Comparison of ENCODE assay signal across 8 mouse cellular contexts in genomic region chr17:52569584-52570270, GRCm38 (mm10). TPM values are rescaled to one million over a fixed set of nuclear protein-coding genes. Genes with fewer than 3 reads are reported as not detected.
DNase-seq lines count a peak whose midpoint lies in the region; ATAC-seq lines count a peak whose summit lies in the region.

No protein-coding gene starts in this region.

- H3K27ac ChIP-seq in midbrain, embryonic 13.5 days: no peak overlapping the region
- no peak overlapping the region for H3K27ac ChIP-seq in limb, embryonic 10.5 days

- H3K36me3 ChIP-seq in midbrain, embryonic 13.5 days: no peaks in the 10 kb centered on the region
- no peaks in the 10 kb centered on the region for H3K36me3 ChIP-seq in limb, embryonic 10.5 days

- H3K27me3 ChIP-seq in midbrain, embryonic 13.5 days: no peaks in the 10 kb centered on the region
- H3K27me3 ChIP-seq in limb, embryonic 10.5 days (ENCODE audit: low read depth, poor library complexity, severe bottlenecking): no peaks in the 10 kb centered on the region

- intact Hi-C loops in heart, postnatal 10 days (cut with DNase I): no loop called here

- no peaks in the 10 kb centered on the region for H3K9me3 ChIP-seq in midbrain, embryonic 13.5 days
- H3K9me3 ChIP-seq in limb, embryonic 10.5 days (replicated peaks): no peaks in the 10 kb centered on the region

- no peak overlapping the region for H3K9ac ChIP-seq in midbrain, embryonic 13.5 days (replicated peaks)

- H3K4me2 ChIP-seq in midbrain, embryonic 13.5 days (replicated peaks): no peak overlapping the region

- H3K4me3 ChIP-seq in midbrain, embryonic 13.5 days (replicated peaks): no peak overlapping the region
- no peak overlapping the region for H3K4me3 ChIP-seq in limb, embryonic 10.5 days

- DNase-seq in adrenal gland, postnatal 10 days: peak; percentile 5
- no peak for DNase-seq in adrenal gland, adult (ENCODE audit: inconsistent age in 2 of 2, low spot score in 1 of 2)
- DNase-seq in thymus, postnatal 0 days (ENCODE audit: low spot score): peak; percentile 64
- no peak for DNase-seq in thymus, postnatal 25 days
- DNase-seq in adrenal gland, adult 18-20 months (ENCODE audit: low spot score in 2 of 2): no peak
- DNase-seq in heart, postnatal 10 days: no peak
- no peak for DNase-seq in limb, embryonic 10.5 days (ENCODE audit: low spot score)

- no peaks in the 10 kb centered on the region for H3K4me1 ChIP-seq in midbrain, embryonic 13.5 days (replicated peaks)
- no peaks in the 10 kb centered on the region for H3K4me1 ChIP-seq in limb, embryonic 10.5 days

- 67% methylated on average over 4 of the region's 4 CpGs for WGBS in midbrain, embryonic 13.5 days
- WGBS in limb, embryonic 10.5 days: 94% methylated on average over 4 of the region's 4 CpGs

- ATAC-seq in midbrain, embryonic 13.5 days: peak; percentile 87

RNA-seq across cellular contexts. Expression of gene Kcnh8, which starts 32.8 kb away (rescaled TPM):
- total RNA-seq in adrenal gland, postnatal 10 days (2021): under 1 TPM; 0.27 to 0.61 TPM
- polyA plus RNA-seq in thymus, postnatal 0 days (2015; fragmentation: Nextera tagmentation; extraction: Ambion mirVana): 0.04 and 0.12 TPM in 2 replicates
- 5.5 and 6.0 TPM in 2 replicates for polyA plus RNA-seq in midbrain, embryonic 13.5 days (2015; fragmentation: Nextera tagmentation; extraction: Ambion mirVana)
- under 1 TPM in 1 of 2 experiments, not detected in 1; 0.10 TPM for total RNA-seq in adrenal gland, adult 18-20 months (2021)
- under 1 TPM; 0.05 to 0.10 TPM for total RNA-seq in heart, postnatal 10 days (2021)
- 0.04 TPM in 1 of 2 replicates, not detected in the other for polyA plus RNA-seq in limb, embryonic 10.5 days (2016; fragmentation: Nextera tagmentation; extraction: Ambion mirVana)

Comparison
In these comparisons a context has a peak if more than half of its experiments do, and no peak if none do; other contexts are left out.
1. DNase-seq: peak in adrenal gland, postnatal 10 days (single experiment) and thymus, postnatal 0 days (single experiment); none in adrenal gland, adult (0 of 2), thymus, postnatal 25 days (single experiment), adrenal gland, adult 18-20 months (0 of 2), heart, postnatal 10 days (0 of 2) and limb, embryonic 10.5 days (single experiment).